Comparison of ENCODE assay signal across 11 mouse cellular contexts in genomic region chr5:151105054-151105971, GRCm38 (mm10).
"Had no signal": no experiment of that assay in that cellular context is flagged by ENCODE, and none has a peak within 500 bp of the region (broad histone marks: within the 10 kb centered on the region; RNA-seq: fewer than 3 reads in every experiment).

No protein-coding gene starts in this region.

- H3K9me3 ChIP-seq: limb, embryonic 15.5 days; midbrain, embryonic 12.5 days; neural tube, embryonic 15.5 days had no signal

- H3K4me3 ChIP-seq: limb, embryonic 15.5 days; midbrain, embryonic 12.5 days; neural tube, embryonic 15.5 days had no signal

- H3K4me2 ChIP-seq: limb, embryonic 15.5 days; midbrain, embryonic 12.5 days; neural tube, embryonic 15.5 days had no signal

- H3K27me3 ChIP-seq: limb, embryonic 15.5 days; midbrain, embryonic 12.5 days; neural tube, embryonic 15.5 days had no signal

- H3K9ac ChIP-seq: limb, embryonic 15.5 days; liver, embryonic 14.5 days; midbrain, embryonic 12.5 days; neural tube, embryonic 15.5 days had no signal

- ATAC-seq: inflammation-experienced regulatory T-cells, adult 6 months had no signal

- H3K4me1 ChIP-seq: midbrain, embryonic 12.5 days had no signal

- DNase-seq: layer of hippocampus, adult 9-11 months; layer of hippocampus, postnatal 36 days; lung, postnatal 10 days; right cerebral cortex, postnatal 25 days; thymus, adult 18-20 months; thymus, postnatal 14 days had no signal

- H3K27ac ChIP-seq: limb, embryonic 15.5 days; liver, embryonic 14.5 days; midbrain, embryonic 12.5 days; neural tube, embryonic 15.5 days had no signal

- H3K36me3 ChIP-seq: limb, embryonic 15.5 days; midbrain, embryonic 12.5 days; neural tube, embryonic 15.5 days had no signal
